Comparison of ENCODE assay signal across 8 mouse cellular contexts in the genomic region with DNA sequence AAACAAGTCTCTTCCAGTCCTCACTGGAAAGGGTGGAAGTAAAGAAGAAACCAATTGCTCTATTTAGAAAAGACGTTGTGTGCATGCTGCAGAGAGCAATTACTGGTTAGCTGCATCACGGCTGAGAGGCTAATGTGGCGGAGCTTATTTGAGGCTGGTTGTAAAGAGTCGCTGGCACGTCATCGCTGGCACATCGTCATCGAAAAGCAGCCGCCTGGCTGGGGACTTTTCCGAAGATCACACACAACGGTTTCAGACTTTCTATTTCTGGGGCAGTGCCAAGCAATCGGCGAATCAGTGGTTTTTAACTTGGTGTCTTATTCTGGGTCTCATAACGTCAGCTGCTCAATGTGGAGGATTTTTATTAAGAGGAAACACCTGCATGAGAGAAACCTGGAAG. TPM values are rescaled to one million over a fixed set of nuclear protein-coding genes. Genes with fewer than 3 reads are reported as not detected.
DNase-seq lines count a peak whose midpoint lies in the region; ATAC-seq lines count a peak whose summit lies in the region.

No protein-coding gene starts in this region.

- no peak for ATAC-seq in embryonic facial prominence, embryonic 13.5 days (ENCODE audit: insufficient number of reproducible peaks, insufficient read depth, low FRiP score, low TSS enrichment, low read depth)
- ATAC-seq in CD4-positive, CD25-positive, alpha-beta regulatory T cell, adult 4 months: peak; percentile 96
- ATAC-seq in neural tube, embryonic 15.5 days (ENCODE audit: low FRiP score): peak; percentile 76
- ATAC-seq in intestine, embryonic 16.5 days: no peak
- ATAC-seq in liver, embryonic 12.5 days: no peak

- H3K9me3 ChIP-seq in embryonic facial prominence, embryonic 13.5 days: no peaks in the 10 kb centered on the region
- H3K9me3 ChIP-seq in embryonic facial prominence, embryonic 10.5 days: no peaks in the 10 kb centered on the region
- H3K9me3 ChIP-seq in neural tube, embryonic 15.5 days (replicated peaks): no peaks in the 10 kb centered on the region
- no peaks in the 10 kb centered on the region for H3K9me3 ChIP-seq in intestine, embryonic 16.5 days (ENCODE audit: control insufficient read depth, low read length)
- H3K9me3 ChIP-seq in liver, embryonic 12.5 days (replicated peaks): no peaks in the 10 kb centered on the region

- no peak overlapping the region for H3K9ac ChIP-seq in embryonic facial prominence, embryonic 13.5 days
- H3K9ac ChIP-seq in neural tube, embryonic 15.5 days (replicated peaks): no peak overlapping the region
- no peak overlapping the region for H3K9ac ChIP-seq in intestine, embryonic 16.5 days (ENCODE audit: low read depth, low read length)
- no peak overlapping the region for H3K9ac ChIP-seq in liver, embryonic 12.5 days

- WGBS in embryonic facial prominence, embryonic 13.5 days: 57% methylated on average over 14 of the region's 14 CpGs
- 87% methylated on average over 14 of the region's 14 CpGs for WGBS in embryonic facial prominence, embryonic 10.5 days
- 35% methylated on average over 14 of the region's 14 CpGs for WGBS in neural tube, embryonic 15.5 days
- 76% methylated on average over 14 of the region's 14 CpGs for WGBS in intestine, embryonic 16.5 days
- WGBS in liver, embryonic 12.5 days (ENCODE audit: insufficient replicate concordance): 76% methylated on average over 14 of the region's 14 CpGs

- DNase-seq in embryonic facial prominence, embryonic 10.5 days (ENCODE audit: low spot score): no peak
- peak; percentile 36 to 39 for DNase-seq in frontal cortex, postnatal 10 days (ENCODE audit: low spot score in 2 of 2)
- DNase-seq in left cerebral cortex, adult 18-20 months (ENCODE audit: low spot score in 2 of 2): peak; percentile 28 to 32

- H3K4me3 ChIP-seq in embryonic facial prominence, embryonic 13.5 days: no peak overlapping the region
- H3K4me3 ChIP-seq in embryonic facial prominence, embryonic 10.5 days: no peak overlapping the region
- peak overlapping the region; percentile 14; the same call in 1 of the 2 replicates for H3K4me3 ChIP-seq in neural tube, embryonic 15.5 days (replicated peaks)
- no peak overlapping the region for H3K4me3 ChIP-seq in intestine, embryonic 16.5 days (ENCODE audit: low read length)
- H3K4me3 ChIP-seq in liver, embryonic 12.5 days: no peak overlapping the region

- no peaks in the 10 kb centered on the region for H3K27me3 ChIP-seq in embryonic facial prominence, embryonic 13.5 days
- H3K27me3 ChIP-seq in embryonic facial prominence, embryonic 10.5 days (replicated peaks; ENCODE audit: low read depth, poor library complexity, severe bottlenecking): no peaks in the 10 kb centered on the region
- H3K27me3 ChIP-seq in neural tube, embryonic 15.5 days (replicated peaks): no peaks in the 10 kb centered on the region
- H3K27me3 ChIP-seq in intestine, embryonic 16.5 days (replicated peaks; ENCODE audit: control insufficient read depth, insufficient read depth, low read length): no peaks in the 10 kb centered on the region
- H3K27me3 ChIP-seq in liver, embryonic 12.5 days (replicated peaks): no peaks in the 10 kb centered on the region

- no peak overlapping the region for H3K27ac ChIP-seq in embryonic facial prominence, embryonic 13.5 days
- H3K27ac ChIP-seq in embryonic facial prominence, embryonic 10.5 days (replicated peaks): no peak overlapping the region
- peak overlapping the region; percentile 42 for H3K27ac ChIP-seq in neural tube, embryonic 15.5 days (replicated peaks)
- H3K27ac ChIP-seq in intestine, embryonic 16.5 days (ENCODE audit: low read length): no peak overlapping the region
- no peak overlapping the region for H3K27ac ChIP-seq in liver, embryonic 12.5 days

- H3K4me1 ChIP-seq in embryonic facial prominence, embryonic 13.5 days: 0 out of 2 replicates have a peak, but pooled peaks cover 9% of the 10 kb centered on the region
- no peaks in the 10 kb centered on the region for H3K4me1 ChIP-seq in embryonic facial prominence, embryonic 10.5 days
- H3K4me1 ChIP-seq in neural tube, embryonic 15.5 days: peaks cover 12% of the 10 kb centered on the region
- H3K4me1 ChIP-seq in intestine, embryonic 16.5 days (ENCODE audit: control insufficient read depth, insufficient read depth, low read length): no peaks in the 10 kb centered on the region
- no peaks in the 10 kb centered on the region for H3K4me1 ChIP-seq in liver, embryonic 12.5 days

- H3K4me2 ChIP-seq in embryonic facial prominence, embryonic 13.5 days: peak overlapping the region; percentile 14; the same call in 1 of the 2 replicates
- H3K4me2 ChIP-seq in neural tube, embryonic 15.5 days: peak overlapping the region; percentile 44
- no peak overlapping the region for H3K4me2 ChIP-seq in intestine, embryonic 16.5 days (ENCODE audit: low read depth, low read length)
- no peak overlapping the region for H3K4me2 ChIP-seq in liver, embryonic 12.5 days

- H3K36me3 ChIP-seq in embryonic facial prominence, embryonic 13.5 days: no peaks in the 10 kb centered on the region
- H3K36me3 ChIP-seq in embryonic facial prominence, embryonic 10.5 days (replicated peaks): no peaks in the 10 kb centered on the region
- no peaks in the 10 kb centered on the region for H3K36me3 ChIP-seq in neural tube, embryonic 15.5 days
- no peaks in the 10 kb centered on the region for H3K36me3 ChIP-seq in intestine, embryonic 16.5 days (ENCODE audit: control insufficient read depth, insufficient read depth, low read length)
- H3K36me3 ChIP-seq in liver, embryonic 12.5 days: no peaks in the 10 kb centered on the region

RNA-seq across cellular contexts. Expression of gene Ppm1l, which starts 26.8 kb away (rescaled TPM):
- 7.1 and 8.3 TPM in 2 replicates for polyA plus RNA-seq in embryonic facial prominence, embryonic 13.5 days (2015; fragmentation: Nextera tagmentation; extraction: Ambion mirVana)
- 10.0 and 10.4 TPM in 2 replicates for polyA plus RNA-seq in embryonic facial prominence, embryonic 10.5 days (2016; fragmentation: Nextera tagmentation; extraction: Ambion mirVana)
- polyA plus RNA-seq in CD4-positive, CD25-positive, alpha-beta regulatory T cell, adult 4 months (2017; shearing (Covaris generic)): 1 to 10 TPM; 4.4 to 6.9 TPM
- total RNA-seq in left cerebral cortex, adult 18-20 months (2021): 10 to 100 TPM; 77.3 to 84.5 TPM
- polyA plus RNA-seq in neural tube, embryonic 15.5 days (2015; fragmentation: Nextera tagmentation; extraction: Ambion mirVana): 20.3 and 24.2 TPM in 2 replicates
- 3.3 and 3.4 TPM in 2 replicates for polyA plus RNA-seq in intestine, embryonic 16.5 days (2015; fragmentation: Nextera tagmentation; extraction: Ambion mirVana)
- 7.2 and 7.4 TPM in 2 replicates for polyA plus RNA-seq in liver, embryonic 12.5 days (2016; fragmentation: Nextera tagmentation; extraction: Ambion mirVana)

Comparison
In these comparisons a context has a peak if more than half of its experiments do, and no peak if none do; other contexts are left out.
1. ATAC-seq: peak in CD4-positive, CD25-positive, alpha-beta regulatory T cell, adult 4 months (single experiment) and neural tube, embryonic 15.5 days (single experiment); none in embryonic facial prominence, embryonic 13.5 days (single experiment), intestine, embryonic 16.5 days (single experiment) and liver, embryonic 12.5 days (single experiment).
2. H3K4me2 ChIP-seq: peak in embryonic facial prominence, embryonic 13.5 days (single experiment) and neural tube, embryonic 15.5 days (single experiment); none in intestine, embryonic 16.5 days (single experiment) and liver, embryonic 12.5 days (single experiment).